Mouse (Mus musculus): ENCODE measurements around the gene Axl. TPM values are rescaled to one million over a fixed set of nuclear protein-coding genes. Genes with fewer than 3 reads are reported as not detected.
"Not testable (repeated sequence)": the region's sequence is repeated elsewhere in the genome, so short reads cannot be mapped to it uniquely, and the experiment has no call there.

The Axl gene
- total RNA-seq, 2 experiments from 2014 or later, result 43.2 to 44.9 TPM

DNA sequence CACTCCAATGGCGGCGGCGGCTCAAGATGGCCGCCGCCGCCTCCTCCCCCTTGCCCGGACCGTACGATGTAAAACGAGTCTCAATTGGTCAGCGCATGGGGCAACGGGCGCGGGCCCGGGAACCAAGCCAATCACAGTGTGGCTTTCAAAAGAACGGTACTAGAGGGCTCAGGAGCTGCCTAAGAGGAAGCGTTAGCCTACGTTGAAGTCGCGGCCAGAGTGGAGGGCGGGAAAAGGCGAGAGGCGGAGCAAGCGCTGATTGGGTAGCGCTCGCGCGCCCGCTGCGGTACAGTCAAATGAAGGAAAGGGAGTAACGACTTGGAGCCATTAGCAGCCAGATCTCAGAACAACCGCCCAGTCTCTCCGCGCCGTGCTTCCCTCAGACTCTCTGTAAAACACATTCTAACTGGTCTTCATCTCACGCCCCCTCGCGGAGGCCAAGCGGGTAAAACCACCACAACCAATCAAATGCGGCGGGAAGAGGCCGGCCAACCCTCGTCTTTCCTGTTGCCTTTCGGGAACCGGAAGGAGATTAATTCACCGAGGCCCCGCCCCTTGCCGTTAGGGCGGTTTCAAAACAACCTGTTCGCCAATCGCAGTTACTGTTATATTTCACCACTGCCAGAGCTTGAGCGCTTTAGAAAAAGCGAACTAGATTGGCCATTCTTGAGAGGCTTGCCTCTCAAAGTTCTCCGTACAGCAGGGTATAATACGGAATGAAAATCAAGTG is 33.6 kb downstream of the Axl start, which contains the start of gene Hnrnpul1:
Gene Hnrnpul1 (minus strand): TSS at position 20 of the 730 bp plus-strand sequence.
- DNase-seq (ENCODE audit: low spot score in 2 of 2), result peak; percentile 100

DNA sequence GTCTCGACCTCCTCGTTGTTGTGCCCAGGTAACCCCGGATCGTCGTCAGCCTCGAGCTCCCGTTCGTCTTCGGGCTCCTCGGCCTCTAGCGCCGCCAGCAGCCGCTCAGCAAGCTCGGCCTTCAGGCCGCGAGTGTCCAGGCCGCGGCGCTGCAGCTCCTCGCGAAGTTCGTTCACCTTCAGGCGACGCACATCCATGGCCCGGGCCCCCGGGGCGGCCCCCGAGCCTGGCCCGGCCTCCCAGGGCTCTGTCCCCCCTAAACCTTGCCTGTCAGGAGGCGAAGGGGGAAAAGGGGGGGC is 34.1 kb downstream of the Axl start:
- no peak for DNase-seq (ENCODE audit: low spot score in 2 of 2)

DNA sequence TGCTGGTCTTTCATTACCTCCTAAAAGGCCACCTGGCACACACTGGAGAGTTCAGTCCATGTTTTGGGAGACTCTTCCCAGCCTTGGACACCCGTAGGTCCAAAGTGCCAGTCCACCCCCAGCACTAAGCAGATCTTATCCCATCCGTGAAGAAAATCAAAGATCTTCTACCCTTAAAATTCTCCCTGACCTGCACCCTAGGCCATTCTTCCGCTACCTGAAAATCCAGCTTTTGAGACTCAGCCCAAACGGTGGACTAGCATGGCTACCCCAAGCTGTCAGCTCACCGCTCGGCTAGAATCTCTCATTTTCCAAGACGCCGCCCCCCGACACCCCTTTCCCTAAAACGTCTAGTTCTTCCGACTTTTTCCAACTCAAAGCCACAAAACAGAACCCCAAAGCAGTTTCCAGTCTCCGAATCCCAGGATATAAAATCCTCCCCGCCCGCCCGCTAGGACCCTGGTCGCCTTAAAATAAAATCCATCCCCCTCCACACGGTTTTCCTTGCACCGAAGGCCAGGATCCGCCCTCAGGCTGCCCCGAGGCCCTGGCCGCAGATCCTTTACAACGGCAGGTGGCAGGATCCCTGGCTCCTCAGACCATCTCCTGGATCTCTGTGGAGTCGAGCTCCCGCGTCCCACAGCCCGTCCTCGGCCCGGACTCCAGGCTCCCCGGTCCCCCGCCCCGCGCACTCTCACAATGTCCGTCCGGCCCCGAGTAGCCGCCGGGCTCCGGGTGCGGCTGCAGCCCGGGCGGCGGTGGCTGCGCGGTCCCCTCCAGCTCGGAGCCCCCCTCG is 34.7 kb downstream of the Axl start:
- no peak for DNase-seq (ENCODE audit: low spot score in 2 of 2)

DNA sequence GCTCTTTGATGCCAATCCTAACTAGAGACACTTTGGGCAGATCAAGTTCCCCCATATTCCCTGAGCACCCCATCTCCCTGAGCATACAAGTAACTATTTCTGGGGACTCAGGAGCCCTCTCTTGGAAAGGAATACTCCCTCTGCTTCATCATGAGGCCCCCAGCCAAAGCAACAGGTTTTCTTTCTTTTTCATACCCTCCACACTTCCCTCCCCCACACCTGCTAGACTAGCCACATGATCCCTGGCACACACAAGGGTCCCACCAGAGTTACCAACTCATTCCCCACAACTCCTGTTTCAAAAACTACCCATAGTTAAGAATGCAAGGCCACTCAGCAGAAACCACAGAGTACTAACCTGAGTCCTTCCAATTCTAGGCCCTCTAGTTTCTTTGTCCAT is 35.4 kb downstream of the Axl start:
- no peak for DNase-seq (ENCODE audit: low spot score in 2 of 2)

DNA sequence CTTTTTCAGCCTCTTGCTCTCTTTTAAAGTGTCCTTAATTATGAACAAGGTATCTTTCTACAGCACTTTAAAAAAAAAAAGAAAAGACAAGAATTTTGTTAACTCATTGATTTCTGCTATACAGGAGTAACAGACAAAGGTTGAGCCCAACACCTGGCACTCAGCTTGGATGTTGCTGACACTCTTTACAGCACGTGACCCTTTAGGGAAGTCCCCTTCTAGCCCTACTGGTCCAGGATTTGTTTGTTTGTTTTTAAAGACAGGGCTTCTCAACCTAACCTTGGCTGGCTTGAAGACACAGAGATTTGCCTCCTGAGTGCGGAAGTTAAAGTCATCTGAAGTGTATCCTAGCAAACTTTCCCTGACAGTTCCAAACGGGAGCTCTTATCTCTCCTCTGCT is 41.7 kb downstream of the Axl start:
- DNase-seq (ENCODE audit: low spot score in 2 of 2), result no peak

DNA sequence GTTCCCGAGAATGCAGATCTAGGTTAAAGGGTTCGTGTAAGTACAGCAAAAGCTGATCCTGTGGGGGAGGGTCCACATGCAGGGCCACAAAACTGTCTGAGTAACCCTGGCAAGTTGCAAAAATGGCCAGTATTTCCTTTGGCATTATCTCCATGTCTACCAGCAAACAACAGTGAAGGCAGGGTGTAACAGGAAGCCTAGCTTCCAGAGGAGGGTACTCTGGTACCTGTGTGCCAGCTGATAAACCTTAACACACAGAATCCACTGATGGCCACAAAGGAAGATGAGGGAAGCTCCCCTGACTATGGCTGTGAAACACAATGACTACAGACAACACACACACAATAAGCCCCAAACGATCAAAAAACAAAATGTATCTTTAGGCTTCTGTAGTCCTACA is 50.2 kb downstream of the Axl start:
- no peak for DNase-seq (ENCODE audit: low spot score in 2 of 2)

DNA sequence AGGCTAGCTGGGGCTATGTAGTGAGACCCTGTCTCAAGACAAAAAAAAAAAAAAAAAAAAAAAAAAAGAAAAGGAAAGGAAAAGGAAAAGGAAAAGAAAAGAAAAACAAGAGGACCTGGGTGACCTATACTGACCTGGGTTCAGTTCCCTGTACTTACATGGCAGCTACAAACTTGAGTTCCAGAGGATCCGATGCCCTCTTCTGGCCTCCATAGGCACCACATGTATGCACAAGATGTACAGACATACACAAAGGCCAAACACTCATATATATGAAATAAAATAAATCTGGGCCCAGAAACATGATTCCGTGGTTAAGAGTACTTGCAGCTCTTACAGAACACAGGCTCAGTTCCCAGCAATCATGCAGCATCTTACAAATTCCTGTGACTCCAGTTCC is 51.6 kb downstream of the Axl start:
- no peak for DNase-seq (ENCODE audit: low spot score in 2 of 2)

DNA sequence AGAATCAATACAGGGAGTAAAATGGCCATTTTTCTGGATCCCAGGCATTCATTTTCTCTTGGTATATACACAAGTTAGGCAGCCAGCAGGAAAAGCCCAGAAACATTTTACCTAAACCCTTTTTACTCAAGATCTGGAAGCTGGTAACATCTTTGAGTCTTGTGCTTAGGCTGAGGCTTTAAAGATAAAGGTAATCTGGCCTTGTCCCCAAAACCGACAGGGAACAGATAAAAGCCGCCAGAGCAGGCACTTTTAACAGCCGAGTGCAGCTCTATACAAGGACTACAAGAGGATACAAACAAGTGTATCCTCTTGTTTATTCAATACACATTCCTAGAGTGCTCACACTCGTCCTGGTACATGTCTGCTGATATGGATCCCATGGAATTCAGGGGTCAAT is 53.5 kb downstream of the Axl start:
- DNase-seq (ENCODE audit: low spot score in 2 of 2), result no peak

DNA sequence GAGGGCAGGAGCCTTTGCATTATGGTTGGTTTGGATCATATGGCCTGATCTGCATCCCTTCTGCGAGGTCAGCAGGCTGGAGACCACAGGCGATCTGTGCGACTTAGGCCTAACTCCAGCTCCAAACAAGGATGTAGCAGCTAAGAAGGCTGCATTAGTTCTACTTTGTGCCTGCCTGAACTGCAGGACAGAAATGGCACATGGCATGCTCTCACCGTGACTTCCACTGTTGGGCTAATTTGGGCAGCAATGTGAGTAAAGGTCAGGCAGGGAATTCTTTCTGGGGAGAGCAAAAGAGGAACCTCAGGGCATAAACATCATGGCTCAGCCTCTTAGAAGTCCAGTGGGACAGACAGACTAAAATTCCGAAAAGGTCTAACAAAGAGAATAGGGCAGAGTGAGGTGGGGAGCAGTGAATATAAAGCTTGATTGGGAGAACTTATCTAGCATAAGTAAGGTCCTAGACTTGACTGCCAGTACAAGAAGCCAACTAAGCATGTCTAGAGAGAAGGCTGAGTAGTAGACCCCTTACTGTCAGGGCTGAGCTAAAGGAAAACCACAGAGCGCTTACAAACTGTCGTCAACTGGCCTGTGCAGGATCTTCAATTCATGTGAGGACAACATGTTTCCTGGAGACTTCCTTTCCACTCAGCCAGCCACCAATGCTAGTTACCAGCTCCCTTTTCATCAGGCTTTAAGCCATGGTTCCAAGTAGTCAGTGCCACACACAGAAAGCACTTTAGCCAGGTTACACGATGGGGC is 57.0 kb downstream of the Axl start:
- no peak for DNase-seq (ENCODE audit: low spot score in 2 of 2)

DNA sequence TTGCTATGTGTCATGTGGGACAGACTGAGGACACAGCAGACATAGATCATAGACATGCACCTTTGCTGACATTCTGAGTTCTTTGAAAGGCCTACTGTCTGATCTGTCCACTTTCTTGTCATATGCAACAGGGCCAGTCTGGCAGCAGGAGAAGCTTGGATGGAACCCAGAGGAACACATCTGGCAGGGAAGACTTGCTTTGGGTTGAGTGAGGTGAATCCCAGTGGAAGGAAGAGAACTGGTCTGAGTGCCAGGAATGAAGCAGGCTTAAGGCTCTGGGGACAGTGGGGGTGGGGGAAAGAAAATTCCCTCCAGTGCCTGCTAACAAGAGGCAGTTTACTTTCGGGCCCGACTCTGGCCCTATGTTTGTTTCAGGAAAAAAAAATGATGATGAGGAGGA is 58.6 kb downstream of the Axl start:
- DNase-seq (ENCODE audit: low spot score in 2 of 2), result no peak

DNA sequence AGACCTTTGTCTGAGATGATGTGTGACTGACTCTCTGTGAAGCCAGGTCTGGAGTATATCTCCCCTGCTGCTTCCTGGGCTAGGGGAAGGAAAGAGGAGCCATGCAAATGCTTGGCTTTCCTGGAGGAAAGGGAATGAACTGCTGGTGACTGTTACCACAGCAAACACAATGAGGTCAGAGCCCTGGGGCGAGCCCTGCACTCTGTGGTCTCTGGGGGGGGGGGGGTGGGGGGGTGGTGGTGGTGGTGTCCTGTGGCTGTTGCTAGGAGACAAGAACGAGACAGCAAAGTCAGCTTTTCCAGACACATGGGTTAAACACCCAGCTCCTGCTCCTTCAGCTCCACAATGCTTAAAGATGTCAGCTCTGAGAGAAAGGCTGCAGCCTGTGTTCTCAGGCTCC is 59.1 kb downstream of the Axl start:
- DNase-seq (ENCODE audit: low spot score in 2 of 2), result no peak

DNA sequence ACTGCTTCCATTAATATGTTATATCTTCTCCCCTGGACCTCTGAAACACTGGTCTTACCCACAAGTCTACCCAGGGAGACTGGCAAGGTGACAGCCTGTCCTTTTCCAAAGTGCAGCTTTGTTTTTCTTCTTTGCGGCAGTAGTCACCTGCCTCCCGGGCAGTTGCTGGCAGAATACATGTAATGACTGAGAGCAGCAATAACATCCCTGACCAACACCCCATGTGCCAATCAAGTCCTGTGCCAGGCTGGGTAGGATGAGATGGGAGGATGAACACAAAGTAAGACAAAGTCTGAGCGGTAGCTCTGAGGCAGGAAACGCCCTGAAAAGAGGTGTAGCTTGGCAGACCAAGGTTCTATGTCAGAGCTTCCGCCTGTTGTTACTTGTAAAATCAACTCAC is 60.7 kb downstream of the Axl start:
- no peak for DNase-seq (ENCODE audit: low spot score in 2 of 2)

DNA sequence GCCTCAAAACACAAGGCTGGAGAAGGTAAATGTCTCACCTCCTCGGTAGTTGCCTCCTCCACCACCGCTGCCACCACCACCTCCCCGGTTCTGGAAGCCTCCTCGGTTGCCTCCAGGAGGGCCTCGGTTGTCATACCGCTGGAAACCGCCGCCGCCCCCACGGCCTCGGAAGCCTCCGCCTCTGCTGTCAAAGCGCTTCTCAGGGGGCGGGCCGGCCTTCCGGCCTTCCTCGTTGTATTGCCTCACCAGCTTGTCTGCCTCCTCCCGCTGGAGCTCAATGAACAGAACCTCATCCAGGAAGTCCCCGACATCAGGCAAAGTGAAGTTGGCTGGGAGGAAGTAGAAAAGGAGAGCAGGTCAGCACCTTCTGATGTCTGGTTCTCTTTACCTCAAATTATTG is 62.6 kb downstream of the Axl start:
- DNase-seq (ENCODE audit: low spot score in 2 of 2), result no peak

DNA sequence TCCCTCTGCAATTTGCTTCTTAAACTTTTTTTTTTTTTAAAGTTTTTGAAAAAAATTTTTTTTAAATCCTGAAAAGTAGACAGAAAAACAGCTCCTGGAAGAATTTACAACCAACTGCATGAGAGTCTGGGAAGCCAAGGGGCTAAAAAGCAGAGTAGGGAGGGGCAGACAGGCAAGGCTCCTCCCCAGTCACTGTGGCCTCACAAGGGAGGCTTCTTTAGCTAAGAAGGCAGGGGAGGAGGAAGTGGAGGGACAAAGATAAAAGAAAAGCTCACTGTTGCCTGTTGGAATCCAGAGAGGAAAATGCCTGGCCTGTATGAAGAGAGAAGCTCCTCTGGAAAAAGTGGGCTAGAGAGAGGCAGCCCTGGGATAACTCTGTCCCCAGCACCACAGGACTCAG is 66.7 kb downstream of the Axl start:
- not testable (repeated sequence) for DNase-seq (ENCODE audit: low spot score in 2 of 2)

DNA sequence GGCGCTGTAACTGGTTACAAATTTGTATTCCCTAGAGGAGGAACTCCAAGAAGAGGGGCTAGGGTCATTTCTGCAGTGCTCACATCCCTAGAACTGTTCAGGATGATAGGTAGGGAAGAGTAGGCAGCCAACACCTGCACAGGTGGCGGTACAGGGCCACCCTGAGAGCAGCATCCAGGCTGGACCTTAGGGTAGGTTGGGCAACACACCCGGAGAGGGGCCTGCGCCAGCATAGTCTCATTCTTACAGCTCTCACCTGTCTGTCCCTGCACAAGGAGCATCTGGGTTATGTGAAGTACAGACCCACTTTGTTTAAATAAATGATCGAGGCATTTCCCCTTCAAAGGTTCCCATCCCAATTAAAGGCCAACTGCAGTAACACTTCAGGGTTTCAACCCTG is 67.7 kb downstream of the Axl start:
- DNase-seq (ENCODE audit: low spot score in 2 of 2), result no peak

DNA sequence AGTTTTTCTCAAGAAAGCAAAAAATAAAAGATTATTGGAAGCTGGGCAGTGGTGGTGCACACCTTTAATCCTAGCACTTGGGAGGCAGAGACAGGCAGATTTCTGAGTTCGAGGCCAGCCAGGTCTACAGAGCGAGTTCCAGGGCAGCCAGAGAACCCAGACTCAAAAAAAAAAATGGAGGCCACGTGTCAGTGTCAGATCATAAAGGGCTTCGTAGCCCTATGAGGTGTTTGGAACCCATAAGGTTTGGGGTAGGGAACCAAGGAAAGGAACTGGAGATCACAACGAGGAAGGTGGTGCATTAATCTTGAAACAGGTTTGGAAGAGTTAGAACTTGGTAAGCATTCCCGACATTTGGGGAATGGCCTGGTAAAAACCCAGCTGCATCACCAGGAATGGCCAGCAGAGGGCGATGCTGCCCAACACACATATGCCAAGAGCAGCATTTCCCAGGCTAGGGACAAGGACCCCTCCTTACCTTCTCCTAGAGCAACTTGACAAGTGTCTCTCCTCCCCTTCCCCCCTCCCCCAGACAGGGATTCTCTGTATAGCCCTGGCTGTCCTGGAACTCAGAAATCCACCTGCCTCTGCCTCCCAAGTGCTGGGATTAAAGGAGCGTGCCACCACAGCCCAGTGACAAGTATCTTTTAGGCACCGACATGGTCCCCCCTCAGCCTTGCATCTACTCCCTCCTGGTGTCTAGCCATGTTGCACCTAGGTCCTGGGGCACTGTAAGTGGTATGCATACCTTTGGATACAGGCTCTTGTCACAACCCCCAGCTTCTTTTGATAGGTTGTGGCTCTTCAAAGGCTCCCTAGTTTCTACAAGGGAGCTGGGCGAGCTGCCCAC is 68.5 kb downstream of the Axl start:
- DNase-seq (ENCODE audit: low spot score in 2 of 2), result peak; percentile 86 to 87

DNA sequence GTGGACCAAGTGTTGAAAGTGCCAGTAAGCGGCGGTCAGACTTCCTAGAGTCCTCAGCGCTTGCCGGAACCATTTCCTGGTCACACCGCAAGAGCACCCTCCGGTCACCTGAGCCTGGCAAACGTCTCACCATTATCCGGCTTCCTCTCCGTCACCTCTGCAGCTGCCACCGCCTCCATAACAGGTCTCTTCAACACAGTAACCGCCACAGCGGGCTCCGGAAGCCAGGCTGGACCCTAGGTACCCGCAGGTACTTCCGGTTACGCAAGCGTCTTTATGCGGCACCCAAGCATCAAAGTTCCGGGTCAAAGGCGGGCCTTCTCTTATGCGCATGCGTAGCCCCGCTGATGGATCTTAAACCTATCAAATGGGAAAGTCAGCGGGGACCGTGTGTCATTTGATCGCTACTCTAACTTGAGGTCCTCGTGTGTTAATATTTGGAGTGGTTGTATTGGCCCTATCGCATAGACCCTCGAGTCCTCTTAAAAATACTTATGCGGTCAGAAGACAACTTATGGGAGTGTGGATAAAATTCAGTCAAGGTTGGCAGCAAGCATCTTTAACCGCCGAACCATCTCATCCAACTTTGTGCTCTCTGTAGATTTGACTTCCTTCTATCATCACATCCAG is 69.6 kb downstream of the Axl start, which contains the start of gene Ccdc97:
Gene Ccdc97 (minus strand): TSS at position 301 of the 630 bp plus-strand sequence.
- peak; percentile 93 to 94 for DNase-seq (ENCODE audit: low spot score in 2 of 2)

DNA sequence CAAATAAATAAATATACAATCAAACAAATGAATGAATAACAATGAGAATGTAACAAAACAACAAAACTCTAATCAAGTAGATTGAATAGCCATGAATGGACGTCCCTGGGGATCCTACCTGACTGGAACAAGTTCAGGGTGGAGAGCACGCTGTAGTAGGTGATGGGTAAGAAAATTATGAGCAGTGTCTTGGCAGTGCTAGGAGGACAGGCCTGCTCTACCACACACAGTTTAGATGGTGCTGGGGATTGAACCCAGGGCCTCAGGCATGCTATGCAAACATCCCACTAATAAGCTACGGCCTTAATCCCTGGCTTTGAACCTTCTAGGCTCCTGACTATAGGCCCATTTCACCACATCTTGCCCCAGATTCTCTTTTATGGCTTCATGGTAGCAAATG is 71.0 kb downstream of the Axl start:
- DNase-seq (ENCODE audit: low spot score in 2 of 2), result no peak

DNA sequence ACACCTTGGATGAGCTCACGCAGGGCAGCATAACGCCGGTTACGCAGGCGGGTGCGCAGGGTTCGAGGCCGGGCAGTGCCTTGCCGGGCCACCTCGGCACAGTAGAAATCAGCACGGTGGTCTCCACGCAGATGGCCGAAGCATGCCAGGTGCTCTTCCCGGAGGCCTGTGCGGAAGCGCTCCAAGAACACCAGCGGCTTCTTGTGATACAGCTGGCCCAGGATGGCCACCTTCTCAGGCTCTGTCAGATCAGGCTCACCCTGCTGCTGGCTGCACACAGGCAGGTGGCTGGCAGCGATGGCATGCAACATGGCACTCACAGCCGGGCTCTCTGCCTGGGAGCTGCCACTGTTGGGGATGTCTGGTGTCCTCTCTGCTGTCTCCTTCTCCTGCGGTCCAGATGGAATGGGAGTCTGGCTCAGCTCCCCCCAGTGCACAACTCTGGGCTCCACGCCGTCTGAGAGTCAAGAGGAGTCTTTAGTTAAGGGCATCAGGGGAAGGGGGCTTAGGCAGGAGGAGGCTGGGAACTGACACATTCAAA is 72.7 kb downstream of the Axl start:
- DNase-seq (ENCODE audit: low spot score in 2 of 2), result peak; percentile 59 to 66

DNA sequence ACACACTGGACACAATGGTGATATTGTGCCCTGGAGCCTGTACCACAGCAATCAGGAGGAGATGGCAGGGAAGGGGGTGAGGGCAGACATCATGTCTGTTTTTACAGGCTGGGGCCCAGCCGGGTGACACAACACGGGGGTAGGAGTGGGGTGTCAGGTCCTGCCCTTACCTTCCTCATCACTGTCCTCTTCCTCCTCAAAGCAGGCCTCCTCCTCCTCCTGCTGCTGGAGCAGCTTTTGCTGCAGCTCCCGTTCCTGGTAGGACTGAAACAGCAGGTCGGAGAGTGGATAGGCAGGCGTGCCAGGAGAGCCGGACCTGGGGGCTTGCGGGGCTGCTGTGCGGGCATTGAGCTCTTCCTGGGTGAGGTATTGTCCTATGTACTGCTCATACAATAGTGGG is 73.9 kb downstream of the Axl start:
- DNase-seq (ENCODE audit: low spot score in 2 of 2), result no peak

Data from layer of hippocampus, postnatal 10 days (tissue).